Mouse (Mus musculus) liver, embryonic 11.5 days (tissue): ENCODE measurements around the gene Klf13. TPM values are rescaled to one million over a fixed set of nuclear protein-coding genes. Genes with fewer than 3 reads are reported as not detected.

Source experiments
- ATAC-seq: fragments of 200-750 bp; cut with Nextera tagmentation; replicated peaks from 2 replicates; pipeline ENCODE4 v1.8.0; 2017; ENCODE audit warnings: moderate number of reproducible peaks, mild to moderate bottlenecking, moderate TSS enrichment, moderate library complexity; ENCODE audit not compliant: low FRiP score
- DNase-seq: peaks from one replicate; pipeline ENCODE4 v3.0.0-alpha.2; 2017; ENCODE audit warnings: low spot score
- H3K27ac ChIP-seq: fragments of 300-500 bp; sonication (generic); 2 replicates; pipeline ENCODE4 v1.5.1; 2014; ENCODE audit warnings: mild to moderate bottlenecking, low read depth, low read length, control low read depth
- H3K27me3 ChIP-seq: fragments of 300-500 bp; sonication (generic); replicated peaks from 2 replicates; pipeline ENCODE4 v1.6.1; 2014; ENCODE audit warnings: low read length, mixed read lengths; ENCODE audit not compliant: control insufficient read depth, insufficient read depth
- H3K36me3 ChIP-seq: fragments of 300-500 bp; sonication (generic); 2 replicates; pipeline ENCODE4 v1.6.1; 2014; ENCODE audit warnings: mild to moderate bottlenecking, low read length, moderate library complexity, mixed read lengths; ENCODE audit not compliant: control insufficient read depth, insufficient read depth
- H3K4me1 ChIP-seq: fragments of 300-500 bp; sonication (generic); replicated peaks from 2 replicates; pipeline ENCODE4 v1.6.1; 2014; ENCODE audit warnings: low read length, mixed read lengths; ENCODE audit not compliant: control insufficient read depth, insufficient read depth
- H3K4me2 ChIP-seq: fragments of 300-500 bp; sonication (generic); 2 replicates; pipeline ENCODE4 v1.6.1; 2014; ENCODE audit warnings: mild to moderate bottlenecking, control low read depth, moderate library complexity
- H3K4me3 ChIP-seq: fragments of 300-500 bp; sonication (generic); 2 replicates; pipeline ENCODE4 v1.5.1; 2014; ENCODE audit warnings: low read depth, low read length, control low read depth
- H3K9ac ChIP-seq: fragments of 300-500 bp; sonication (generic); 2 replicates; pipeline ENCODE4 v1.6.1; 2014; ENCODE audit warnings: low read depth, low read length, control low read depth
- H3K9me3 ChIP-seq: fragments of 300-500 bp; sonication (generic); 2 replicates; pipeline ENCODE4 v1.6.1; 2016; ENCODE audit warnings: low read length, inconsistent platforms, mixed read lengths; ENCODE audit not compliant: control insufficient read depth
- WGBS: fragments of 180-500 bp; shearing (Covaris S2); extraction: QIAGEN DNeasy Blood & Tissue Kit; methylation state at CpG from one replicate; pipeline ENCODE4 v1.1.7; 2014; 5-methylcytosine and 5-hydroxymethylcytosine counted together
- polyA plus RNA-seq: library from polyadenylated mRNA; unstranded; fragments of >200 nt; fragmentation: Nextera tagmentation; extraction: Ambion mirVana; gene quantifications from 2 replicates; pipeline ENCODE4 v1.2.1, GENCODE M21; 2014

Gene Klf13
- polyA plus RNA-seq, 1 experiment from 2014 or later, result 20.0 TPM

DNA sequence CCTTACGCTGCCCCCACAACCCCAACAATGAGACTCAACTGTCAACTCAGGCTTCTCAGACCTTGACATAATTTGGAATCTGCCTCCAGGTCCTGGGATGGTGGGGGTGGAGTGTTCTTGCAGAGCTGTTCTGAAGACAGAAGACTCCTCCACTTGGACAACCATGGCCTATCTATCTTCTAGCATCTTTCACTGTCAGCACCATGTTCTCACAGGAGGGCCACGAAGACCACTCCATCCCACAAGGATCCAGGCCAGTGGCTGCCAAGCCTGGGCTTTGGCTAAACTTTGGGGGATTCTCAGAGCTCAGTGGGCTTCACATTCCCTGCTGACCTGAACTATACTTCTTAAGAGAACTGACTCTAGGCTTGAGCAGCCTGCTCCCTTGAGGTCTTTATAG, 23.8 kb downstream of the Klf13 start:
- ATAC-seq (no peak), DNase-seq (no peak)
- Histone ChIP-seq H3K4me3 (no peak overlapping the region), H3K27me3 (no peaks in the 10 kb centered on the region), H3K9me3 (no peaks in the 10 kb centered on the region), H3K27ac (no peak overlapping the region), H3K4me1 (peaks cover 51% of the 10 kb centered on the region), H3K4me2 (no peak overlapping the region), H3K9ac (no peak overlapping the region), H3K36me3 (no peaks in the 10 kb centered on the region)
- WGBS, result 91% methylated on average over 2 of the region's 2 CpGs

DNA sequence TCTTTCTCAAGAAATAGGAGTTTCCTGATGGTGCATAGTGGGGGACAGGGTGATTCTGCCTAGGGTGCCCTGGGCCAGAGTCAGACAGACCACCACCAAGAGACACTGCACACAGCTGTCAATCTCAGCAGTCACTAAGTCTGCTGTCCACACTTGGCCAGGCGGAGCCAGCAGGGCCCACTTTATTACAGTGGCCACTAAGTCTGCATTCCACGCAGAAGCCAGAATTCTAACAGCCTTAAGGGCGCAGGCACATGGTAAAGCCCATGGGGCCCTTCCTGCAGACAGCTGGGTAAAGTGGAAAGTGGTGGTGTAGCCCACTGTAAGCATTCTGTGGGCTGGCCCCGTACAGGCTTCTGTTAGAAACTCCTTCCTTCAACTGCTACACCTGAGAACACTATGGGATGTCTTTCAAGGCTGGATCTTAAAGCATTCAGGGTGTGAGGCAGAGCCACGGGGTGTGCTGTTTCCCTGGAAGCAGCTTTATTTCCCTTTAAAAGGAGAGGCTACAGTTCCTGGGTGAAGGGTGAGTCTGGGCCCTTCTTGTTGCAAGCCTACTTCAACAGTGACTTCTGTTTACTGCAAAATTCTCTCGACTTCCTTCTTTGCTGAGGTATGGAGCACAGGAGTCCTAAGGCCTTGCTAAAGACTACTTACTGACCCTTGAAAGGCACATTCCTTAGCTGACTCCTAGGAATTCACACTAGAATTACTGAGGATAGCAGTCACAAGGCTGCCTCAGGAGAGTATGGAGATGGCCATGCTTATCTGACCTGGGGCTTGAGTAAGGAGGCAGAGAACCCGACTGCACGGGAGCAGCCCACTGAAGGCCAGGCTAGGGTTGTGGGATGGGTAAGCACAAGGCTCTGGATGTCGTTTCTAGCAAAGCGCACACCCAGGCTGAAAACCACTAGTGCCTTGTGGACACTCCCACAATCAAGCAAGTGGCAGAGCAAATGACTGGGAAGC, 24.7 kb downstream of the Klf13 start:
- H3K4me2 ChIP-seq, result no peak overlapping the region; the same call in 1 of the 2 replicates
- no peaks in the 10 kb centered on the region for H3K9me3 ChIP-seq
- no peaks in the 10 kb centered on the region for H3K36me3 ChIP-seq
- no peak overlapping the region for H3K4me3 ChIP-seq
- no peaks in the 10 kb centered on the region for H3K27me3 ChIP-seq
- H3K4me1 ChIP-seq, result peaks cover 48% of the 10 kb centered on the region
- no peak overlapping the region for H3K9ac ChIP-seq
- 56% methylated on average over 10 of the region's 10 CpGs for WGBS
- DNase-seq (no peak), ATAC-seq (no peak)
- H3K27ac ChIP-seq, result peak overlapping the region; percentile 25; the same call in 1 of the 2 replicates

DNA sequence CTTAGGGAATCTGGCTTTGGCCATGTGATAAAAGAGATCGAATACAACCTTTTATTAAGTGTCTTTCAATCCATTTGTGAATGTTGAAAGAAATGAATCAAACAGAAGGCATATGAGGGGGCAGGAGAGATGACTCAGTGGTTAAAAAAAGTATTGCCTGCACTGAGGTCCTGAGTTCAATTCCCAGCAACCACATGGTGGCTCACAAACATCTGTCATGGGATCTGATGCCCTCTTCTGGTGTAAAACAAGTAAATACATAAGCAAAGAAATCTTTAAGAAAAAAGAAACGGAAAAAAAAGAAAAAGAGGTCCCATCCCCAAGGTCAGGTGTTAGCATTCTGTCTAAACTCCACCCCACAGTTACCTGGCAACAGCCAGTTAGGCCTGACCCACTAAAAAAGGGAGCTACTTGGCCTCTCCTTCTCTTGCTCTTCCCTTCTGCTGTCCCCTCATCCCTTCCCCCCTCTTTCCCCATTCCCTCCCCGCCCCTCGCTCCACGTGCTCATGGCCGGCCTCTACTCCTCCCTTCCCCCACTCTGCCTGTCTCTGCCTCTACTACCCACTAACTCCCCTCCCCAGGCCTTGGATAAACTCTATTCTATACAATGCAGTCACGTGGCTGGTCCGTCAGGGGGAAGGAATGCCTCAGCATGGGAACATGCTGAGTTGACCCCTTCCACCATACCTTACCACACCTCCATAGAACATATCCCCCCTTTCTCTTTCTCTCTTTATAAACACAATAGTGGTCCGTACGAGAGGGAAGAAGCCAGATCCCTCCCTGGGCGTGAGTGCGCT, 25.6 kb downstream of the Klf13 start:
- Histone ChIP-seq H3K4me2 (no peak overlapping the region; the same call in 1 of the 2 replicates), H3K27ac (no peak overlapping the region), H3K36me3 (no peaks in the 10 kb centered on the region), H3K27me3 (no peaks in the 10 kb centered on the region), H3K9ac (no peak overlapping the region), H3K4me3 (no peak overlapping the region), H3K4me1 (peaks cover 56% of the 10 kb centered on the region), H3K9me3 (no peaks in the 10 kb centered on the region)
- 58% methylated on average over 12 of the region's 12 CpGs for WGBS
- ATAC-seq, result no peak
- DNase-seq, result no peak

DNA sequence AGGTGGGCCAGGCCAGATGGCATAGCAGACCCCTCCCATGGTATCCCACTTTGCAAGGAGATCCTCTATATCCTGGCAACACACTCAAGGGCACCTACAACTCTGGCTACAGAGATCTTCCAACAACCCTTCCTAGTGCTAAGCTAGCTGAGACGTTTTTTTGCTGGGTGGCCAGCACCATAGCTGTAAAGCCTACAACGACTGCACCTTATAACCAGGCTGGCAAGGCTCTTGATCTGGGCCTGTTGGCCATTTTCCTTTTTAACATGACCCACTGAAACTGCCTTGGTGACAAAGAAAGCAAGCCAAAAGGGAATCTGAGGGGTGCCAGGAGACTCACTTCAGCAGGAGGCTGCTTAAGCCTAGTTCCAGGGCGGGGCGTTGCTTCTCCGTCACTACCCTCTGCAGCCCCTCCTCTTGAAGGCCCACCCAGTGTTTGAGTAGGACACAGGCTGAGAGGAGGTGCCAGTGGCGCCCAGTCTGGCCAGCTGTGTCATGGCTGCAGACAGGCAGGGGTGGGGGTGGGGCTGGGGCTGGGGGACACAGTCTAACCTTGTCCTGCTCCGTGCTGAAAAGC, 26.4 kb downstream of the Klf13 start:
- no peaks in the 10 kb centered on the region for H3K27me3 ChIP-seq
- no peaks in the 10 kb centered on the region for H3K36me3 ChIP-seq
- no peak overlapping the region for H3K4me3 ChIP-seq
- ATAC-seq (peak; percentile 56), DNase-seq (no peak)
- no peak overlapping the region for H3K4me2 ChIP-seq
- no peak overlapping the region for H3K9ac ChIP-seq
- no peaks in the 10 kb centered on the region for H3K9me3 ChIP-seq
- 25% methylated on average over 7 of the region's 7 CpGs for WGBS
- no peak overlapping the region for H3K27ac ChIP-seq
- peaks cover 60% of the 10 kb centered on the region for H3K4me1 ChIP-seq

DNA sequence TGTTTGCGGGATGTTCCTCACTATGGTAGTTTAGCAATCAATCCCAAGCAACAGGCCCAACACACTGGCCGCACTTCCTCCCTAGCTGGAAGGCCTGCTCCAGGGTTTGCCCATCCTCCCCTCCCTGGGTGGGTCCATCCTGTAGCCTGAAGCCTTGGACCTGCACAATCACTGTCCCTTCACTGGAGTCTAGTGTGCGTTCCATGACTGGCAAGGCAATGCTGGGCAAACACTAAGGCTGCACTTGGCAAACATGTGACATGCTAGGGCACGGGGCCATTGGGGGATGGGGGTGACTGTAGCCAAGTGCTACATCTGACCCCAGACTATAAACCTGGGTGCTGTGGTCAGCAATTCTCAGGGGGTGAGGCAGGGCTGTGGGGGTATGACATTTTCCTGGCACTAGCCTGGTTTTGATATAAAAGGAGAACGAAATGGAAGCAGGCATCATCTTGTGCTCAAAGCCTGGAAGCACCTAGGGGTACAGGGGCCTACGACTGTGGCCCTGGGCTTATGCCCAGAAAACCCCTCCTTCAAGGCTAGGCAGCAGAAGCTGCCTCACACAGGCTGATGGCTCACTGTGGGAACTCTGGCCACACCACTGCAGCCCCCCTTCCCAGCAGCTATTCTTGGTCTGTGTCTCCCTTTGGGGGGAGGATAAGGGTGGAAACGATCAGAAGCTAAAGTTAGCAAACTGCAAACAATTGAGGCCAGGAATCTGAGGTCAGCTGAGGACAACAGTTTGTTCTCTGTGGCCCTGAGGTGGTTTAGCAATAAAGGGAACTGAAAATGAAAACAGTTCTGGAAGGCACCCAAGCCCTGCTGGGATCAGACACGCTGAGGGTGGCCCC, 27.1 kb downstream of the Klf13 start:
- Histone ChIP-seq H3K9me3 (no peaks in the 10 kb centered on the region), H3K27ac (0 out of 2 replicates have a peak overlapping the region, but pooled peaks have one; percentile 10), H3K4me2 (peak overlapping the region; percentile 10; the same call in 1 of the 2 replicates), H3K9ac (no peak overlapping the region), H3K27me3 (no peaks in the 10 kb centered on the region), H3K36me3 (no peaks in the 10 kb centered on the region), H3K4me1 (peaks cover 60% of the 10 kb centered on the region), H3K4me3 (no peak overlapping the region)
- ATAC-seq, result peak; percentile 8
- WGBS, result 42% methylated on average over 8 of the region's 8 CpGs
- DNase-seq, result no peak

DNA sequence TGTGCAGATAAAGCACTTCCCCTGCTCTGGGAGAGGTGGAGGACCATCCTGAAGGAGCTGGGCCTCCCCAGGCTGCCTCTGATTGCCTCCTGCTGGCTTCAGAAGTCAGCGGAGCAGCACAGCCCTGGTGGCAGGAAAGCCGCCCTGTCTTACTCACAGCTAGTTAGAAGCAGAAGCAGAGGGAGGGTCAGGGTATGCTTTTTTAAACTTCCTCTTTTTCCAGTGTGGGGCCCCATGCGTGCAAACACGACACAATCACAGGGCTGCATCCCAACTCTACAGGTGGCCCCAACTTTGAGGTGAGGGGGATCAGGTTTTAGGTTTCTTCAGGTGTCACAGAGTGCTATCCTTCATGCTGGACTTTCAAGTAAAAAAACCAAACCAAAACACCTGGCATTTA, 27.8 kb downstream of the Klf13 start:
- H3K27ac ChIP-seq, result 0 out of 2 replicates have a peak overlapping the region, but pooled peaks have one; percentile 10
- no peak overlapping the region for H3K9ac ChIP-seq

DNA sequence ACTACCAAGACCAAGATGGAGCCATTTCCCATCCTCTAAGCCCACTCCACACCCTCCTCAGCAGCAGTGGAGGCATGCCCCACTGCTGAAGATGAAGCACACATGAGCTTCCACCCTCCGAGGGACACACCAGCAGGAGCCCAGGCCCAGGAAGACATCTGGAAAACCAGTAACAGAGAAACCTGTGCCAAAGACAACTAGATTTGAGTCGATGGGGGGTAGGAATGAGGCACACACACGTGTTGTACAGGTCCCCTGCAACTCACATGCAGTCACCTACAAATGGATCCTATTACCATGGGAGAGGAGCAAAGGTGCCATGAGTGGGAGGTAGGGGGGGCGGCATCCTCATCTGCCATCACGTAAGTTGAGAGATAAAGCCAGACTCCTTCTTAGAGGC, 28.5 kb downstream of the Klf13 start:
- no peaks in the 10 kb centered on the region for H3K36me3 ChIP-seq
- 65% methylated on average over 5 of the region's 5 CpGs for WGBS
- H3K4me2 ChIP-seq, result no peak overlapping the region
- DNase-seq (no peak), ATAC-seq (no peak)
- no peak overlapping the region for H3K9ac ChIP-seq
- no peaks in the 10 kb centered on the region for H3K27me3 ChIP-seq
- H3K27ac ChIP-seq, result no peak overlapping the region
- H3K9me3 ChIP-seq, result no peaks in the 10 kb centered on the region
- H3K4me3 ChIP-seq, result no peak overlapping the region
- H3K4me1 ChIP-seq, result peaks cover 73% of the 10 kb centered on the region

More for the DNA sequence above, 27.8 kb downstream of the Klf13 start:
- no peak overlapping the region for H3K4me3 ChIP-seq
- no peaks in the 10 kb centered on the region for H3K9me3 ChIP-seq
- H3K4me2 ChIP-seq, result no peak overlapping the region; the same call in 1 of the 2 replicates
- H3K4me1 ChIP-seq, result peaks cover 66% of the 10 kb centered on the region
- H3K36me3 ChIP-seq, result no peaks in the 10 kb centered on the region
- no peak; the same call in 1 of the 2 replicates for ATAC-seq
- no peaks in the 10 kb centered on the region for H3K27me3 ChIP-seq
- WGBS, result 23% methylated on average over 4 of the region's 4 CpGs
- DNase-seq, result no peak
